Mouse (Mus musculus) mature B cell (primary cell): ENCODE measurements around the gene Cma2.
"Not testable (repeated sequence)": the region's sequence is repeated elsewhere in the genome, so short reads cannot be mapped to it uniquely, and the experiment has no call there.

Source experiments
- in situ Hi-C: fragments of 300-500 bp; cut with MboI; formaldehyde crosslinking; loops from 2 replicates; pipeline ENCODE4 v1.14.3; 2019

The Cma2 gene

GRCm38 (mm10) chr14:55950346-55951030 lies at the start of gene Cma2:
Gene Cma2, plus strand, starts transcription at chr14:55950980.
- in situ Hi-C loops, result no loop called here

- in situ Hi-C loops, result no loop called here
These were observed 45.3 kb upstream of the Cma2 start for GRCm38 (mm10) chr14:55905518-55905917.

- in situ Hi-C loops, result no loop called here
These were observed 37.4 kb upstream of the Cma2 start for GRCm38 (mm10) chr14:55913406-55913805.

- in situ Hi-C loops, result no loop called here
These were observed 32.3 kb upstream of the Cma2 start for GRCm38 (mm10) chr14:55918240-55919082.

- in situ Hi-C loops, result loop anchor here (5.0 kb wide), 1 partner anchor 45 kb away; no protein-coding TSS in a partner anchor
These were observed 28.1 kb upstream of the Cma2 start for GRCm38 (mm10) chr14:55922475-55923232.

GRCm38 (mm10) chr14:55926847-55927246 lies 23.9 kb upstream of the Cma2 start:
- in situ Hi-C loops, result no loop called here

GRCm38 (mm10) chr14:55929263-55929997 lies 21.4 kb upstream of the Cma2 start:
- in situ Hi-C loops, result no loop called here

- in situ Hi-C loops, result no loop called here
These were observed 17.2 kb upstream of the Cma2 start for GRCm38 (mm10) chr14:55933586-55933985.

- in situ Hi-C loops, result no loop called here
These were observed 10.5 kb upstream of the Cma2 start for GRCm38 (mm10) chr14:55940070-55940800.

- in situ Hi-C loops, result no loop called here
These were observed 7.2 kb upstream of the Cma2 start for GRCm38 (mm10) chr14:55943601-55944000.

- in situ Hi-C loops, result no loop called here
These were observed 6.2 kb upstream of the Cma2 start, which contains the start of gene Cma1 for GRCm38 (mm10) chr14:55944575-55944974. Gene Cma1, minus strand, starts transcription at chr14:55944675.

- in situ Hi-C loops, result no loop called here
These were observed 4.4 kb upstream of the Cma2 start for GRCm38 (mm10) chr14:55946269-55946969.

GRCm38 (mm10) chr14:55963263-55963662 lies 12.5 kb downstream of the Cma2 start:
- in situ Hi-C loops, result no loop called here

- in situ Hi-C loops, result not testable (repeated sequence)
These were observed 13.1 kb downstream of the Cma2 start for GRCm38 (mm10) chr14:55963900-55964299.

- in situ Hi-C loops, result not testable (repeated sequence)
These were observed 36.7 kb downstream of the Cma2 start for GRCm38 (mm10) chr14:55987464-55987863.

GRCm38 (mm10) chr14:56013147-56013546 lies 62.4 kb downstream of the Cma2 start:
- in situ Hi-C loops, result no loop called here

GRCm38 (mm10) chr14:56013924-56014323 lies 63.1 kb downstream of the Cma2 start:
- in situ Hi-C loops, result no loop called here

- in situ Hi-C loops, result not testable (repeated sequence)
These were observed 66.9 kb downstream of the Cma2 start, which contains the start of gene Mcpt1 for GRCm38 (mm10) chr14:56017671-56018070. Gene Mcpt1, plus strand, starts transcription at chr14:56017971.

GRCm38 (mm10) chr14:56019446-56019845 lies 68.7 kb downstream of the Cma2 start:
- in situ Hi-C loops, result no loop called here

GRCm38 (mm10) chr14:56021305-56021704 lies 70.5 kb downstream of the Cma2 start:
- in situ Hi-C loops, result not testable (repeated sequence)
